Mouse (Mus musculus): ENCODE measurements around the gene Foxp1. TPM values are rescaled to one million over a fixed set of nuclear protein-coding genes. Genes with fewer than 3 reads are reported as not detected.

The Foxp1 gene
- total and polyA plus RNA-seq, 3 experiments: 16.1 to 42.0 TPM; not detected in 1

DNA sequence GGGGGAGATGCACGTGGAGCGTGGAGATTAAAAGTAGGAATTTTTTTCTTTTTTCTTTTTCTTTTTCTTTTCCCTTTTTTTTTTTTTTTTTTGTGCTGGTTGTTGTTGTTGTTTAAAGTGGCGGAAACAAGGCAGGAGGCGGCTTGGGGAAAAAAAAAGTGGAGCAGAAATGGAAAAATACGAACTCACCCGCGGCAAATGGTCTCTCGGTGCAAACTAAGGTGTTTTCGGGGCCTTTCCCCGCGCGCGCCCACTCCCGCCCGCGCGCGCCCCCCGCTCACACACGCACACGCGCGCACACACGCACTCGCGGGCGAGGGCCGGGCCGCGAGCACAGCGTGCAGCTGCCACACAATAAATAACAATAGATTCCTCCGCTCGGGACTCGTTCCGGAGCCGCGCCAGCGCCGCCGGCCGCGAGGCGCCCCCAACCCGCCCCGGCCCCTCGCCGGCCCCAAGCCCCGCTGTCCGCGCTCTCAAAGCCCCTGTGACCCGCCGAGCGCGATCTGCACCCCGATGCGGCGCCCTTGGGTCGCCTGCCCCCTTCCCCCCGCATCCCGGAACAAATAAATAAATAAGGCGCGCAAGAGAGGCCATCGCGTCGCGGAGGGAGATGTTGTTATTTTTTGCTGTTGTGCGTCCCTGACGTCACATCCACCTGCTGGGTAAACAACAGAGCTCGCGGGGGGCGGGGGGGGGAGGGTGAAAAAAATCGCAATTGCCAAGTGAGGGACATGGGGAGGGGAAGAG lies at the start of gene Foxp1 (continued):
- TF ChIP-seq CHD2 (IDR thresholded peaks at IDR 0.05; ENCODE audit: low read length) (peak; percentile 23; the same call in 1 of the 2 replicates), SMC3 (IDR thresholded peaks at IDR 0.05; ENCODE audit: low read depth, low read length) (no peak; the same call in 1 of the 2 replicates), MAZ (IDR thresholded peaks at IDR 0.05; ENCODE audit: low read depth, low read length) (peak; percentile 91; the same call in 1 of the 2 replicates), ZMIZ1 (IDR thresholded peaks at IDR 0.05; ENCODE audit: low read depth, low read length) (no peak), ETS1 (IDR thresholded peaks at IDR 0.05; ENCODE audit: low read depth, low read length) (peak; percentile 63; the same call in 1 of the 2 replicates)

DNA sequence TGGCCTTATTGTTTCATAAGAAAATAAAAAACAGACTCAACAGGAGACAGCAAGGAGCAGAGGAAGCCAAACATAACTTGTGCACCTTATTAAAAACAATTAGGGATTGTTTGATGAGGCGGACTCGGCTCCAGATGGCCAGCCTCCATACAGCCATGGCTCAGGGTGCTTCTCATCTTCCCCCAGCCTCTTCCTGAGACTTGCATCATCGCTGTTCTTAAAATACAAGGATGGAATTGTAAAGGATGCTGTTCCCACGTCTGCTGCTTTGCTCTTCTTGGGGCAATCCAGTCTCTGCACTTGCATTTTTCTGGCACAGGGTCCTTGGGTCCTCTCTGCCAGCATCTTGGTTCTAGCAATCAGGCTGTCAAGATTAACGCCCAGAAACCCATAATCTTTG lies 49.5 kb upstream of the Foxp1 start:
- Histone ChIP-seq H3K9ac (ENCODE audit: control insufficient read depth, low read depth, low read length, poor library complexity, severe bottlenecking) (no peak overlapping the region), H3K36me3 (ENCODE audit: control insufficient read depth in 1 of 2, insufficient read depth in 2 of 2, low read length in 2 of 2) (no peaks in the 10 kb centered on the region), H3K9me3 (replicated peaks; ENCODE audit: insufficient read depth, low read length) (no peaks in the 10 kb centered on the region), H3K27me3 (ENCODE audit: control insufficient read depth in 1 of 2, insufficient read depth in 2 of 2, low read length in 2 of 2) (no peaks in the 10 kb centered on the region; a peak in 1 of 4 replicates), H3K79me2 (ENCODE audit: control insufficient read depth, insufficient read depth, low read length, poor library complexity) (no peaks in the 10 kb centered on the region), H3K27ac (ENCODE audit: control insufficient read depth, low read depth, low read length) (no peak overlapping the region), H3K4me1 (ENCODE audit: control insufficient read depth in 1 of 2, insufficient read depth in 2 of 2, low read length in 2 of 2) (no peaks in the 10 kb centered on the region), H3K4me3 (ENCODE audit: control insufficient read depth in 1 of 2, insufficient read depth in 1 of 2, low read depth in 2 of 2, low read length in 2 of 2) (no peak overlapping the region)
- no peak for DNase-seq (ENCODE audit: low read depth, low spot score)
- TF ChIP-seq MYC (IDR thresholded peaks at IDR 0.05; ENCODE audit: low read depth, low read length) (no peak), POLR2AphosphoS5 (IDR thresholded peaks at IDR 0.05; ENCODE audit: borderline replicate concordance, low read depth, low read length) (no peak), RAD21 (IDR thresholded peaks at IDR 0.05; ENCODE audit: low read depth, low read length) (no peak), BHLHE40 (IDR thresholded peaks at IDR 0.05; ENCODE audit: borderline replicate concordance, low read depth, low read length) (no peak), EP300 (IDR thresholded peaks at IDR 0.05; ENCODE audit: low read depth in 1 of 2, low read length in 2 of 2) (no peak), MEF2A (IDR thresholded peaks at IDR 0.05; ENCODE audit: extremely low read depth, insufficient replicate concordance, low read depth, low read length, poor library complexity, severe bottlenecking) (no peak), KAT2A (conservative IDR thresholded peaks at IDR 0.05; ENCODE audit: low read depth, low read length) (no peak), USF1 (IDR thresholded peaks at IDR 0.05; ENCODE audit: low read depth, low read length) (no peak), USF2 (IDR thresholded peaks at IDR 0.05; ENCODE audit: borderline replicate concordance in 1 of 2, insufficient read depth in 1 of 2, low read depth in 1 of 2, low read length in 2 of 2) (no peak)

DNA sequence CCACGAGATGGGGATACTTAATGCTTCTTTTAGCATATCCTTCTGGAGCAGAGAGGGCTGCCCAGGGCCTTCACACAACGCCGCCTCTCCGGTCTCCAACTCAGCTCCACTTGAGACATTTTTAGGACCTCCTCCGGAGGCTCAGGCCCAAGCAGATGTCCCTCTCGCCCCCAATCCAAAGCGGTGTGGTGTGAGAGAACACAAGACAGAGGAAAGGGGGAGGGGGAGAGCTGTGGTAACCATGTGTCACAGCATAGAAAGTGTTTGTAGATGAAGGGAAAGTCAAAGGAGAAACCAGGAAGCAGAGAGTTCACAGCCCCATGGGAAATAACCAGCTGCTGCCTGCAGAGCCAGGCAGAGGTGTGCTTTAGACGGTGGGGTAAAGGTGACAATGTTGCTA lies 44.4 kb upstream of the Foxp1 start:
- Histone ChIP-seq H3K36me3 (ENCODE audit: control insufficient read depth in 1 of 2, insufficient read depth in 2 of 2, low read length in 2 of 2) (no peaks in the 10 kb centered on the region), H3K79me2 (ENCODE audit: control insufficient read depth, insufficient read depth, low read length, poor library complexity) (no peaks in the 10 kb centered on the region), H3K4me3 (ENCODE audit: control insufficient read depth in 1 of 2, insufficient read depth in 1 of 2, low read depth in 2 of 2, low read length in 2 of 2) (no peak overlapping the region), H3K27me3 (ENCODE audit: control insufficient read depth in 1 of 2, insufficient read depth in 2 of 2, low read length in 2 of 2) (no peaks in the 10 kb centered on the region), H3K9ac (ENCODE audit: control insufficient read depth, low read depth, low read length, poor library complexity, severe bottlenecking) (no peak overlapping the region), H3K27ac (ENCODE audit: control insufficient read depth, low read depth, low read length) (no peak overlapping the region), H3K4me1 (ENCODE audit: control insufficient read depth in 1 of 2, insufficient read depth in 2 of 2, low read length in 2 of 2) (no peaks in the 10 kb centered on the region), H3K9me3 (replicated peaks; ENCODE audit: insufficient read depth, low read length) (no peaks in the 10 kb centered on the region)
- DNase-seq (ENCODE audit: low read depth, low spot score): no peak
- no peak for TF ChIP-seq CHD2 (IDR thresholded peaks at IDR 0.05; ENCODE audit: low read length)
- no peak for TF ChIP-seq RCOR1 (IDR thresholded peaks at IDR 0.05; ENCODE audit: low read depth, low read length)
- no peak for TF ChIP-seq EP300 (IDR thresholded peaks at IDR 0.05; ENCODE audit: low read depth in 1 of 2, low read length in 2 of 2)
- no peak for TF ChIP-seq E2F4 (IDR thresholded peaks at IDR 0.05; ENCODE audit: borderline replicate concordance, low read depth, low read length)
- TF ChIP-seq CTCF (IDR thresholded peaks at IDR 0.05 in 2 of 3, conservative IDR thresholded peaks at IDR 0.05 in 1 of 3; ENCODE audit: control insufficient read depth in 1 of 3, insufficient read depth in 1 of 3, low read depth in 2 of 3, low read length in 3 of 3, poor library complexity in 1 of 3, severe bottlenecking in 1 of 3): no peak
- TF ChIP-seq POLR2AphosphoS2 (IDR thresholded peaks at IDR 0.05; ENCODE audit: low read length): no peak
- TF ChIP-seq ZKSCAN1 (IDR thresholded peaks at IDR 0.05; ENCODE audit: low read depth, low read length): no peak
- TF ChIP-seq NELFE (IDR thresholded peaks at IDR 0.05; ENCODE audit: low read depth, low read length): no peak

Data from MEL (cell line).